Mouse (Mus musculus) forebrain, embryonic 14.5 days (tissue): ENCODE measurements at regions not wholly inside any gene's neighbourhood (a gene's known extent, or its start where the extent isn't known, plus 50 kb on each side); places are given as distances from the start of the nearest gene placed in this dataset.

Experiments
- ATAC-seq: fragments of 200-750 bp; cut with Nextera tagmentation; 2 replicates; pipeline ENCODE4 v1.8.0; 2017; ENCODE audit warnings: mild to moderate bottlenecking, moderate library complexity
- DNase-seq: peaks from one replicate; pipeline ENCODE4 v3.0.0-alpha.2; 2015; ENCODE audit warnings: low spot score
- H3K27ac ChIP-seq: fragments of 300-500 bp; sonication (generic); 2 replicates; pipeline ENCODE4 v1.5.1; 2014; ENCODE audit warnings: low read depth, mild to moderate bottlenecking, control low read depth, low read length, moderate library complexity
- H3K27me3 ChIP-seq: fragments of 300-500 bp; sonication (generic); replicated peaks from 2 replicates; pipeline ENCODE4 v1.6.1; 2014; ENCODE audit warnings: low read length, control low read depth, mixed read lengths; ENCODE audit not compliant: control insufficient read depth, insufficient read depth
- H3K36me3 ChIP-seq: fragments of 300-500 bp; sonication (generic); 2 replicates; pipeline ENCODE4 v1.6.1; 2014; ENCODE audit warnings: low read length, control low read depth; ENCODE audit not compliant: control insufficient read depth, insufficient read depth
- H3K4me1 ChIP-seq: fragments of 300-500 bp; sonication (generic); 2 replicates; pipeline ENCODE4 v1.6.1; 2014; ENCODE audit warnings: antibody characterized with exemption, low read length, control low read depth; ENCODE audit not compliant: control insufficient read depth, insufficient read depth
- H3K4me2 ChIP-seq: fragments of 300-500 bp; sonication (generic); 2 replicates; pipeline ENCODE4 v1.6.1; 2014; ENCODE audit warnings: mild to moderate bottlenecking, control low read depth, low read length
- H3K4me3 ChIP-seq: fragments of 300-500 bp; sonication (generic); 2 replicates; pipeline ENCODE4 v1.5.1; 2014; ENCODE audit warnings: low read depth, low read length, control low read depth
- H3K9ac ChIP-seq: fragments of 300-500 bp; sonication (generic); 2 replicates; pipeline ENCODE4 v1.6.1; 2014; ENCODE audit warnings: mild to moderate bottlenecking, low read length, control low read depth, moderate library complexity
- H3K9me3 ChIP-seq: fragments of 300-500 bp; sonication (generic); replicated peaks from 2 replicates; pipeline ENCODE4 v1.6.1; 2016; ENCODE audit warnings: low read length, control low read depth, mixed read lengths; ENCODE audit not compliant: control insufficient read depth
- WGBS: fragments of 180-500 bp; shearing (Covaris S2); extraction: QIAGEN DNeasy Blood & Tissue Kit; methylation state at CpG from one replicate; pipeline ENCODE4 v1.1.7; 2014; 5-methylcytosine and 5-hydroxymethylcytosine counted together

DNA sequence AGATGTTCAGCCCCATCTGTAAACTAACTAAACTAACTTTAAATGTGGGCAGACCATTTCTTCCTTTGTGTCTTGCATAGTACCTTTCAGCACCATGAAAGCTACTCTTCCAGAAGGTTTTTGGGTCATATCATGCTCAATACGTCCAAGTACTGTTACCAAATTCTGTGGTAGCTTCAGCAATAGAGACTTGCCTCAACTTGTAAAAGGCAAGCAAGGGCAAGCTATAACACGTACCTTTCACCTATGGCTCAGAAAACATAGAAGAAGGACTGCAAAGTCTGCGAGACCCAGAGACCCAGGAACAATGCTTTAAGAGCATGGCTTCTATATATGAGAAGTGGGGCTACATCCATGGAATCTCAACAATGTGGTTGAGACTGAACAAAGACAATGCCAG lies 701.6 kb upstream of the Adgra3 start:
- Histone ChIP-seq H3K4me2 (no peak overlapping the region), H3K36me3 (no peaks in the 10 kb centered on the region), H3K9me3 (0 out of 2 replicates have a peak, but pooled peaks cover 2% of the 10 kb centered on the region), H3K27me3 (no peaks in the 10 kb centered on the region), H3K4me3 (no peak overlapping the region), H3K27ac (no peak overlapping the region), H3K4me1 (no peaks in the 10 kb centered on the region), H3K9ac (no peak overlapping the region)
- 91% methylated on average over 3 of the region's 3 CpGs for WGBS
- no peak for ATAC-seq
- no peak for DNase-seq

DNA sequence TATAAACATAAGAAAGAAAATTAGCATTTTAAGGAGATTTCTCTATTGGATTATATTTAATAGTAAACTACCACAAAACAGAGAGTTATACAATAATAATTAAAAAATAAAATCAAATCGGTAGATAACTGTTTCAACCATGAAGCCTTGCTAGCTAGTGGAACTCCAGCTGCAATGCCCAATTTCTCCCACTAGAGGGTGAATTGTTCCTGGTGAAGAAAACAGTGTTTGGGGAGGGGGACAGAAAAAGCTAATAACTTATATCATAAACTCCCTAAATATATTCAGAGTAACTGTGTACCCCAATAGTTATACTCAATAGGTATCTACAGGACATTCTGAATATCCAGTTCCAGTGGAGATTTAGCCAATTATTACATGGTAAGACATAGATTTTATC lies 694.0 kb upstream of the Adgra3 start:
- Histone ChIP-seq H3K27ac (no peak overlapping the region), H3K9ac (no peak overlapping the region), H3K36me3 (no peaks in the 10 kb centered on the region), H3K9me3 (0 out of 2 replicates have a peak, but pooled peaks cover 2% of the 10 kb centered on the region), H3K4me1 (no peaks in the 10 kb centered on the region), H3K4me2 (no peak overlapping the region), H3K27me3 (no peaks in the 10 kb centered on the region), H3K4me3 (no peak overlapping the region)
- ATAC-seq (no peak), DNase-seq (peak; percentile 65)
- WGBS, result 70% methylated on average over 1 of the region's 1 CpGs

DNA sequence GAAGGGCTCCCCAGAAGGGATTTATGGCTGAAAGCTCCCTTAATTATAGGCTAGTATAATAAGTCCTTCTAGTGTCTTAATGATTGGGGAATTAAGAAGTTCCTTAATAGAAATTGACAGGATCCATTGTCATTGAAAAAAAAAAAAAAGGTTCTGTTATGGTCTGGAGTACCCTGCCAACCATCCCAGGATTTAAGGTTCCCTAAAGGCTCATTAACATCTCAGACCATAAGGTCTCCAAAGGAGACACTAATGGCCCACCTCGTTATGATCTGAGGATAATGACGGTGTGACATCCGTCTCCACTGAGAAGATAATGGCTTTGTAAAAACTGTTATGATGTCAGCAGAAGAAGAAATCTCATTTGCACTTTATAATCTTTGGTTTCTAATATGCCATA lies 692.6 kb upstream of the Adgra3 start:
- Histone ChIP-seq H3K27ac (no peak overlapping the region), H3K4me1 (no peaks in the 10 kb centered on the region), H3K9ac (no peak overlapping the region), H3K27me3 (no peaks in the 10 kb centered on the region), H3K36me3 (no peaks in the 10 kb centered on the region), H3K4me2 (no peak overlapping the region), H3K4me3 (no peak overlapping the region), H3K9me3 (no peaks in the 10 kb centered on the region)
- no peak for DNase-seq
- 13% methylated on average over 3 of the region's 3 CpGs for WGBS
- no peak for ATAC-seq

DNA sequence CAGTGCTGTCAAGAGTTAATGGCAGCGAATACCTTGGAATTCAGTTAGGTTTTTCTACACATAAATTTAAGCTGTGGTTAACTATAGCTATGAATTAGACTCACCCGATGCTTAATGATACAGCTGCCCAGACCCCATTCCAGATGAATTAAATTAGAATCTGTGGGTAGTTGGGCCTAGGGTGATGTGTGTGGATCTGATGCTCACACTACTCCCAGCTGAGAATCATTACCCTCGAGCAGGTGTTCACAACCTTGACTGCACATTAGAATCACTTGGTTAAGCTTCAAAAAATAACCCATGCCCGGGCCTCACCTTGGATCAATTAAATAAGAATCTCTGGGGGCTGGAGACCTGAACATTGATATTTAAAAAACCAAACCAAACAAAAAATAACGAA lies 684.2 kb upstream of the Adgra3 start:
- WGBS, result 75% methylated on average over 5 of the region's 5 CpGs
- Histone ChIP-seq H3K9ac (no peak overlapping the region), H3K27ac (no peak overlapping the region), H3K4me1 (no peaks in the 10 kb centered on the region), H3K9me3 (no peaks in the 10 kb centered on the region), H3K4me2 (no peak overlapping the region), H3K4me3 (no peak overlapping the region), H3K36me3 (no peaks in the 10 kb centered on the region), H3K27me3 (no peaks in the 10 kb centered on the region)
- no peak for ATAC-seq
- no peak for DNase-seq

DNA sequence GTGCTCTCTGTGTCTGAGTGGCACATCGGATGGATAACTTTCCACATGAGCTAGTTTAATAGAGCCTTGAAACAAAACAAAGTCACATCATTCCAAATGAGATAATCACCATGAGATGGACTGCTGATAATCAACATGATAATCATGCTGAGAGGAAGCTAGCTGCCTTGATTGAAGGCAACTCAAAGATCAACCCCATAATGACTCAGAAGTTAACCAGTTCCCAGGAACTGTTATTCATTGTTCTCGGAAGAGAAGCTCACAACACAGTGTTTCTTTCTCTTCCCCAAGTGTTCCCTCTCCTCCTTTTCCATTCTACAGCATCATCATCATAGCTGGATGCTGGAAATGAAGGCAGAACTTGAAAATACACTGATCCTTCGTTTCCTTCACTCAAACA lies 674.9 kb upstream of the Adgra3 start:
- no peak overlapping the region for H3K9ac ChIP-seq
- H3K27ac ChIP-seq, result no peak overlapping the region
- no peaks in the 10 kb centered on the region for H3K36me3 ChIP-seq
- H3K4me2 ChIP-seq, result no peak overlapping the region
- no peak for ATAC-seq
- no peaks in the 10 kb centered on the region for H3K27me3 ChIP-seq
- 77% methylated on average over 3 of the region's 3 CpGs for WGBS
- H3K4me3 ChIP-seq, result no peak overlapping the region
- no peaks in the 10 kb centered on the region for H3K4me1 ChIP-seq
- no peaks in the 10 kb centered on the region for H3K9me3 ChIP-seq
- no peak for DNase-seq

DNA sequence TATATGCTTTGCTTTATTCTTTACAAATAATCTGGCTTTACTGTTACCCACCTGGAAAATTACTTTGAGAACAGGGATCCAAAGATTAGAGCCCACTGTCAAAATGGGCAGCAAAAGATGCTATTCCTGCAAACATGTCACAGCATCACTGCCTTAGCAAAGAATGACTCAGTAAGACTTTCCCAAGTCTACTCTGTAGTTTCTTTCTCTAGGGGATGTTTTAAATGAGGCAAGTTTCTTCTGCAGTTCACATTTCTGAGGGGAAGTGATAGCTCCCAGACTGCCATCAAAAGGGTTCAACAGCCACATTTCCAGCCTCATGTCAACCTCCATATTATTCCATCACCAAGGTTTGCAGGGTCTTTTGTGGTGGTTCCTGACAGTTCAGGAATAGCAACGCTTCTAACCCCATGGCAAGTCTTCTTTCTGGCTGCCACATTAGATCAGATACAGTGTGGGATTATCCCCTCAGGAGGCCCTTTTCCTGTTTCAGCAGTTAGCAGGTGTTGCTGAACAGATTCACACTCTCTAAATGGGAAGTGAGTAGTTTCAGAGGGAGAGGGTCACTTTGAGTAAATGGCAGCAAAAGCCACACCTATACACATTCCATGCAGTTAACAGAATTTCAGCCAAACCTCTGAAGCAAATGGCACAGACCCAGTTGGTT lies 669.7 kb upstream of the Adgra3 start:
- 71% methylated on average over 1 of the region's 1 CpGs for WGBS
- Histone ChIP-seq H3K36me3 (no peaks in the 10 kb centered on the region), H3K27ac (no peak overlapping the region), H3K9ac (no peak overlapping the region), H3K4me1 (no peaks in the 10 kb centered on the region), H3K4me3 (no peak overlapping the region), H3K4me2 (no peak overlapping the region), H3K9me3 (no peaks in the 10 kb centered on the region), H3K27me3 (no peaks in the 10 kb centered on the region)
- ATAC-seq, result no peak
- no peak for DNase-seq

DNA sequence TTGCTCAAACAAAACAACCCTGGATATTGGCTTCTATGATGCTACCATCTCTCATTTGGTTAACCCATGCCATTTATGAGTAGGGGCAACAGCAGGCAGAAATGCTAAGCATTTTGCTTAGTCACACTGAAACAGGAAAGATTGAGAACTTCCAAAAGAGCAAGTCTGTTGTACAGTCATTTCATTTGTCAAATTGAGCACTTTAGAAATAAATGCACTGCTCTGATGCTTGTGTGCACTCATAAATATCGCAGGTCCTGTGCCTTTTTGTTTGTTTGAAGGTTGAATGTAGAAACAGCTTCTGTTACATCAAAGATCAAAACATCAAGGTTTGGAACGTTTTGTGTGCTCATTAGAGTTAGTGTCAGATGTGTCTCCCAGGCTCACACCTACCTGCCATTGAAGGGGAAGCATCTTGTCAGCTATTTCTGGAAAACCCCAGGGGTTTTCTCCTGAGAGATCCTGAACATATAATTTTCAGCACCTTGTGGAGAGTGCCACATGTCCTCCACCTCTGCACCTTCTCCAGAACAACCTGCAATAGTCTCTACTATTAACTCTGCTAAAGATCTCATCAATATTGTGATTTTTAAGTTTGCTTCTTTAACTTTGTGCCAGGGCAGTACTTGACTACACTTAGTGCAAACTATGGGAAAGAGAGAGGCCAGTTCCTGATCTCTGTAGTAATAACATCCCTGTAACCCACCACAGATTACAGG lies 648.3 kb upstream of the Adgra3 start:
- Histone ChIP-seq H3K9me3 (no peaks in the 10 kb centered on the region), H3K4me2 (no peak overlapping the region), H3K4me3 (no peak overlapping the region), H3K4me1 (no peaks in the 10 kb centered on the region), H3K9ac (no peak overlapping the region), H3K36me3 (no peaks in the 10 kb centered on the region), H3K27ac (no peak overlapping the region), H3K27me3 (no peaks in the 10 kb centered on the region)
- DNase-seq (no peak), ATAC-seq (no peak)
- WGBS, result 77% methylated on average over 2 of the region's 2 CpGs

DNA sequence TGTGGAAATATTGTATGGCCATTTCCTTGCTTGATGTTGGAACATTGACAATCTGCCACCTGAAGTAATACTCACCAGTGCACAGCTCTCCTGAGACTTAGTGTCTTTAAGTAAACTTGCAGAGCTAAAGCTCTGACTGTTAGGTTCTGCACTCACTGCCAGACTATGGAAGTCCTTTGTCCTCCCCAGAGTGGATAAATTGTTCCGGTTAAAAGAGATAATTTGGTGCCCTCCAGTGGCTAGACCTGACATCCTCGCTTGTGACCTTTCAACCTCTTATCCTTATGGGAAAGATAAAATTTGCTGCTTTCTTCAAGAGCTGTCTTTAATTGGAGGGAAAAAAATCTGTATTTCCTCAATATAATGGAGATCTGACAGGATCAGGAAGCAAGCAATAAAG lies 639.3 kb upstream of the Adgra3 start:
- no peaks in the 10 kb centered on the region for H3K4me1 ChIP-seq
- no peak overlapping the region for H3K9ac ChIP-seq
- no peak overlapping the region for H3K4me2 ChIP-seq
- no peaks in the 10 kb centered on the region for H3K36me3 ChIP-seq
- H3K9me3 ChIP-seq, result no peaks in the 10 kb centered on the region
- whole genome bisulfite sequencing, result 14% methylated on average over 2 of the region's 2 CpGs
- no peak overlapping the region for H3K4me3 ChIP-seq
- H3K27ac ChIP-seq, result no peak overlapping the region
- ATAC-seq (0 out of 2 replicates have a peak, but pooled peaks have one; percentile 37), DNase-seq (peak; percentile 52)
- no peaks in the 10 kb centered on the region for H3K27me3 ChIP-seq

DNA sequence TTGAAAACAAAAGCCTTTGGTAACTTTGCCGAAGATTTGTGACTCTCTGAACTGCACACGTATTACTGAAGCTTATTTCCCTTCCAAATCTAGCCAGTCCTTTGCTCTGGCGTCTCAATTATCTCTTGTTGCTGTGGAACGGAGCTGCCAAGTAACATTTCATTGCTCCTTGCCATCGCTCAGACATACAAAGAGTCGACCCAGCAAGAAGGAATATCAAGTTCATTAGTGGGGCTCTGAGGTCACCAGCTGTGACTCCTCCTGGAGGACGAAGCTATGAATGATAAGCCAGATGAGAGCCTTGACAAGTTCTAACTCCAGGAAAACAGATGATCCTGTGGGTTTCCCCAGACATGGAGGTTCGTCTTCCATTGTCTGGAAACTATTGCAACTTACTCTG lies 638.8 kb upstream of the Adgra3 start:
- Histone ChIP-seq H3K9me3 (no peaks in the 10 kb centered on the region), H3K27me3 (no peaks in the 10 kb centered on the region), H3K27ac (no peak overlapping the region), H3K9ac (no peak overlapping the region), H3K4me3 (no peak overlapping the region), H3K4me2 (no peak overlapping the region), H3K36me3 (no peaks in the 10 kb centered on the region), H3K4me1 (no peaks in the 10 kb centered on the region)
- DNase-seq (peak; percentile 6), ATAC-seq (no peak)
- 27% methylated on average over 8 of the region's 8 CpGs for WGBS
